Mouse (Mus musculus) lung, postnatal 0 days (tissue): ENCODE data around the gene Rnpep. TPM values are rescaled to one million over a fixed set of nuclear protein-coding genes. Genes with fewer than 3 reads are reported as not detected.

Source experiments
- ATAC-seq: fragments of 200-750 bp; cut with Nextera tagmentation; 2 replicates; pipeline ENCODE4 v1.8.0; 2017; ENCODE audit warnings: moderate library complexity
- DNase-seq: peaks from one replicate; pipeline ENCODE4 v3.0.0-alpha.2; 2016; ENCODE audit warnings: low spot score
- H3K27ac ChIP-seq: fragments of 300-500 bp; sonication (generic); 2 replicates; pipeline ENCODE4 v1.5.1; 2014; ENCODE audit warnings: antibody characterized with exemption, mild to moderate bottlenecking, low read length, mixed read lengths
- H3K27me3 ChIP-seq: fragments of 300-500 bp; sonication (generic); replicated peaks from 2 replicates; pipeline ENCODE4 v1.6.1; 2014; ENCODE audit warnings: low read length, mixed read lengths; ENCODE audit not compliant: insufficient read depth
- H3K36me3 ChIP-seq: fragments of 300-500 bp; sonication (generic); 2 replicates; pipeline ENCODE4 v1.6.1; 2014; ENCODE audit warnings: low read length, mixed read lengths; ENCODE audit not compliant: insufficient read depth
- H3K4me1 ChIP-seq: fragments of 300-500 bp; sonication (generic); 2 replicates; pipeline ENCODE4 v1.6.1; 2014; ENCODE audit warnings: antibody characterized with exemption, low read depth, low read length, mixed read lengths; ENCODE audit not compliant: insufficient read depth
- H3K4me2 ChIP-seq: fragments of 300-500 bp; sonication (generic); replicated peaks from 2 replicates; pipeline ENCODE4 v1.6.1; 2014; ENCODE audit warnings: low read depth, mild to moderate bottlenecking, low read length, moderate library complexity, mixed read lengths
- H3K4me3 ChIP-seq: fragments of 300-500 bp; sonication (generic); 2 replicates; pipeline ENCODE4 v1.5.1; 2014; ENCODE audit warnings: low read depth, low read length
- H3K9ac ChIP-seq: fragments of 300-500 bp; sonication (generic); replicated peaks from 2 replicates; pipeline ENCODE4 v1.6.1; 2014; ENCODE audit warnings: low read depth, mild to moderate bottlenecking
- H3K9me3 ChIP-seq: fragments of 300-500 bp; sonication (generic); 2 replicates; pipeline ENCODE4 v1.6.1; 2016; ENCODE audit warnings: low read length, mixed read lengths
- CTCF ChIP-seq: IDR thresholded peaks from 2 replicates; pipeline ENCODE4 v1.5.1; 2016; ENCODE audit warnings: antibody characterized with exemption, mild to moderate bottlenecking
- EP300 ChIP-seq: IDR thresholded peaks from 2 replicates; pipeline ENCODE4 v1.6.1; 2016; ENCODE audit warnings: antibody characterized with exemption, mild to moderate bottlenecking, control low read depth
- WGBS: fragments of 180-500 bp; shearing (Covaris S2); extraction: QIAGEN DNeasy Blood & Tissue Kit; methylation state at CpG from one replicate; pipeline ENCODE4 v1.1.7; 2014; 5-methylcytosine and 5-hydroxymethylcytosine counted together
- polyA plus RNA-seq: library from polyadenylated mRNA; unstranded; fragments of >200 nt; fragmentation: Nextera tagmentation; extraction: Ambion mirVana; gene quantifications from 2 replicates; pipeline ENCODE4 v1.2.1, GENCODE M21; 2015

Gene Rnpep
- polyA plus RNA-seq, 1 experiment from 2014 or later, result 50.2 TPM

GRCm38 (mm10) chr1:135313284-135314031, 29.6 kb upstream of the Rnpep start, which contains the start of gene Timm17a:
TSS of gene Timm17a (minus strand) at chr1:135313778.
- Histone ChIP-seq H3K36me3 (peaks cover 4% of the 10 kb centered on the region; the same call in 1 of the 2 replicates), H3K27ac (peak within 1 kb of the TSS; percentile 58), H3K4me1 (peaks cover 7% of the 10 kb centered on the region), H3K4me2 (peak within 1 kb of the TSS; percentile 75), H3K9me3 (no peaks in the 10 kb centered on the region), H3K4me3 (peak within 1 kb of the TSS; percentile 67), H3K9ac (peak within 1 kb of the TSS; percentile 70), H3K27me3 (no peaks in the 10 kb centered on the region)
- WGBS, result 1% methylated on average over 51 of the region's 51 CpGs
- peak; percentile 100 for ATAC-seq
- TF ChIP-seq EP300 (no peak), CTCF (no peak)
- peak; percentile 98 for DNase-seq

GRCm38 (mm10) chr1:135312201-135312600, 28.3 kb upstream of the Rnpep start:
- Histone ChIP-seq H3K4me3 (no peak overlapping the region), H3K9ac (no peak overlapping the region), H3K36me3 (peaks cover 9% of the 10 kb centered on the region; the same call in 1 of the 2 replicates), H3K4me1 (peaks cover 7% of the 10 kb centered on the region), H3K4me2 (peak overlapping the region; percentile 75), H3K27ac (no peak overlapping the region), H3K27me3 (no peaks in the 10 kb centered on the region), H3K9me3 (no peaks in the 10 kb centered on the region)
- WGBS, result 76% methylated on average over 4 of the region's 4 CpGs
- DNase-seq (no peak), ATAC-seq (no peak)
- no peak for TF ChIP-seq CTCF
- TF ChIP-seq EP300, result no peak

GRCm38 (mm10) chr1:135311356-135311755, 27.5 kb upstream of the Rnpep start:
- Histone ChIP-seq H3K27me3 (no peaks in the 10 kb centered on the region), H3K4me2 (no peak overlapping the region), H3K4me3 (no peak overlapping the region), H3K9ac (no peak overlapping the region), H3K36me3 (peaks cover 10% of the 10 kb centered on the region), H3K4me1 (peaks cover 7% of the 10 kb centered on the region), H3K9me3 (no peaks in the 10 kb centered on the region), H3K27ac (no peak overlapping the region)
- DNase-seq, result no peak
- ATAC-seq, result no peak
- 71% methylated on average over 6 of the region's 6 CpGs for WGBS
- no peak for TF ChIP-seq CTCF
- no peak for TF ChIP-seq EP300

GRCm38 (mm10) chr1:135290908-135291307, 7.0 kb upstream of the Rnpep start:
- no peaks in the 10 kb centered on the region for H3K4me1 ChIP-seq
- no peaks in the 10 kb centered on the region for H3K9me3 ChIP-seq
- no peak overlapping the region for H3K4me3 ChIP-seq
- WGBS, result 72% methylated on average over 5 of the region's 5 CpGs
- H3K27me3 ChIP-seq, result no peaks in the 10 kb centered on the region
- no peak for DNase-seq
- no peaks in the 10 kb centered on the region for H3K36me3 ChIP-seq
- H3K9ac ChIP-seq, result no peak overlapping the region
- H3K4me2 ChIP-seq, result no peak overlapping the region
- H3K27ac ChIP-seq, result no peak overlapping the region
- ATAC-seq, result no peak
- no peak for TF ChIP-seq EP300
- no peak for TF ChIP-seq CTCF

- Histone ChIP-seq H3K36me3 (no peaks in the 10 kb centered on the region), H3K4me3 (no peak overlapping the region), H3K9me3 (no peaks in the 10 kb centered on the region), H3K9ac (no peak overlapping the region), H3K4me1 (no peaks in the 10 kb centered on the region), H3K27me3 (no peaks in the 10 kb centered on the region), H3K4me2 (no peak overlapping the region), H3K27ac (no peak overlapping the region)
- no peak for TF ChIP-seq EP300
- no peak for TF ChIP-seq CTCF
- DNase-seq (no peak), ATAC-seq (no peak)
- 18% methylated on average over 2 of the region's 2 CpGs for WGBS
These were observed 2.4 kb upstream of the Rnpep start for GRCm38 (mm10) chr1:135286311-135286710.

GRCm38 (mm10) chr1:135283287-135283825, 528 bp downstream of the Rnpep start:
- WGBS, result under 1% methylated on average over 43 of the region's 48 CpGs
- H3K36me3 ChIP-seq, result no peaks in the 10 kb centered on the region; the same call in 1 of the 2 replicates
- ATAC-seq (peak; percentile 60), DNase-seq (peak; percentile 47)
- peak overlapping the region; percentile 83 for H3K4me3 ChIP-seq
- H3K4me2 ChIP-seq, result peak overlapping the region; percentile 93
- TF ChIP-seq CTCF, result no peak
- TF ChIP-seq EP300, result no peak
- H3K27ac ChIP-seq, result peak overlapping the region; percentile 95
- no peaks in the 10 kb centered on the region for H3K4me1 ChIP-seq
- H3K9ac ChIP-seq, result peak overlapping the region; percentile 94
- no peaks in the 10 kb centered on the region for H3K27me3 ChIP-seq
- H3K9me3 ChIP-seq, result no peaks in the 10 kb centered on the region
